Mouse (Mus musculus) midbrain, embryonic 15.5 days (tissue): Measurements from ENCODE around the gene Gm10277. TPM values are rescaled to one million over a fixed set of nuclear protein-coding genes. Genes with fewer than 3 reads are reported as not detected.

Experiments
- polyA plus RNA-seq: library from polyadenylated mRNA; unstranded; fragments of >200 nt; fragmentation: Nextera tagmentation; extraction: Ambion mirVana; gene quantifications from 2 replicates; pipeline ENCODE4 v1.2.1, GENCODE M21; 2015

Gm10277 gene
- polyA plus RNA-seq, 1 experiment from 2014 or later = 3.0 TPM

Other genes starting within 250 kb of the Gm10277 start
- gene Taok1, start 179.9 kb downstream of the Gm10277 start, polyA plus RNA-seq = 23.1 and 24.2 TPM in 2 replicates
- 3.6 and 4.7 TPM in 2 replicates for gene Nufip2, start 101.6 kb downstream of the Gm10277 start, polyA plus RNA-seq
- 0.31 and 0.53 TPM in 2 replicates for gene Cryba1, start 62.5 kb downstream of the Gm10277 start, polyA plus RNA-seq
- 51.9 and 58.5 TPM in 2 replicates for gene Myo18a, start 24.5 kb downstream of the Gm10277 start, polyA plus RNA-seq
- gene Pipox, start 106.3 kb upstream of the Gm10277 start, polyA plus RNA-seq = 5.7 and 6.7 TPM in 2 replicates
- 159 and 162 TPM in 2 replicates for gene Sez6, start 143.1 kb upstream of the Gm10277 start, polyA plus RNA-seq
- gene Phf12, start 195.0 kb upstream of the Gm10277 start, polyA plus RNA-seq = 19.2 and 20.7 TPM in 2 replicates
- 51.8 and 52.7 TPM in 2 replicates for gene Dhrs13, start 244.5 kb upstream of the Gm10277 start, polyA plus RNA-seq